Mouse (Mus musculus): ENCODE measurements around the gene Pth2.

DNA sequence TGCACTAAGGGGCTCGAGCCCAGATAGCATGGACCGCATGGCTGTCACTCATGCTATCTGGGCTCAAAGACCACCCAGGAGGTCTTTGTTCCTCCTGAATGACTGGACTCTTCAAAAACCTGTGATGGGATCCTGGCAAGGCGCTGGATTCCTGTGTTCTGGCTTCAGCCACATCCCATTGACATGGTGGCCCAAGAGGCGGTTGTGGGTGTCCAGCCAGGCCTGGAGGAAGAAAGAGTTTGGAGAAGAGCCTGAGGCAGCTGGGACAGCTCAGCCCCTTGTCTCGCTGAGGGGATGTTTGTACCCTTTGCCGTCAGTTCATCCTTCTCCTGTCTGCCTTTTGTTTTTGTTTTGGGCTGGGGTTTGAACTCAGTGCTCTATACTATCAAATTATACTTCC lies 31.2 kb upstream of the Pth2 start:
- TF ChIP-seq POLR2A (IDR thresholded peaks at IDR 0.05; ENCODE audit: extremely low read depth, insufficient read depth, low read length), result no peak
- TF ChIP-seq CTCF (IDR thresholded peaks at IDR 0.05; ENCODE audit: low read depth, low read length), result no peak
